Mouse (Mus musculus) adrenal gland, postnatal 14 days (tissue): ENCODE data around the gene Zfp964. TPM values are rescaled to one million over a fixed set of nuclear protein-coding genes. Genes with fewer than 3 reads are reported as not detected.
"Not testable (repeated sequence)": the region's sequence is repeated elsewhere in the genome, so short reads cannot be mapped to it uniquely, and the experiment has no call there.

Experiments
- DNase-seq: peaks from one replicate; pipeline ENCODE4 v3.0.0; 2021; ENCODE audit warnings: mixed read lengths
- long read RNA-seq, 2 experiments: library from polyadenylated mRNA; stranded (forward); transcript quantifications; one replicate each; pipeline ENCODE4 v2.0.0; 2021
- total RNA-seq: library from RNA; stranded (reverse); gene quantifications from 2 replicates; pipeline ENCODE4 v1.2.3, GENCODE M21; 2021

The Zfp964 gene
- total RNA-seq = 2.0 and 2.4 TPM in 2 replicates
- long read RNA-seq, experiment 1, full-length matches to known transcripts = 3 of 3 reads
- long read RNA-seq, experiment 1, partial matches to known transcripts = 0 of 3 reads
- long read RNA-seq, experiment 1, other reads (novel, unspliced or antisense) = 0 of 3 reads
- long read RNA-seq, experiment 2, full-length matches to known transcripts = 1 of 1 reads
- long read RNA-seq, experiment 2, partial matches to known transcripts = 0 of 1 reads
- long read RNA-seq, experiment 2, other reads (novel, unspliced or antisense) = 0 of 1 reads

DNA sequence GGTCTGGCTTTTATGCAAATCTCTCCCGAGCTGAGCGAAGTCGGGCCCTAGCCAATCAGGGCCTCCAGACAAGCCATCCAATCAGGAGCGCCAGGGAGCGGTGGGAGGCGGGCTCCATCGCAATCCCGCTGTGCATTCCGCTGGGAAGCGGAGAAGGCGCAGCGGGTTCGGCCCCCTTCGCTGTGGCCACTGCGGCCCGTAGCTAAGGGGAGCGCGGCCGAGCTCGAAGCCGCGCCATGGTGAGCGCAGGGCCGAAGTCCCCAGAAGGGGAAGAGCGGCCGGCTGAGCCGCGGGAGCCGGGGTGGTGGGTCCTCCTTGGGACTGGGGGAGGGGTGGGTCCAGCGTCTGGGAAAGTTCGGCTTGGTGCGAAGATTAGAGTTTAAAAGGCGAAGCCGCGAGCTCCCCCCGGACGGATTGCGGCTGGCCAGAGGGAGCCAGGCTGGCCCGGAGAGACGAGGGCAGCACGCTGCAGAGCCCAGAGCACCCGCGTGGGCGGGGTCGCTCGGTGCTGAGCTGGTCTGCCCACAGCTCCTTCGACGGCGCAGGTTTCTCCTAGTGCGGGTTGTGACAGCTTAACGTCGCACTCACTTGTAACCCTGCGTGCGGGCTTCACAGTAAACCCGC is at the start of gene Zfp964:
TSS of gene Zfp964 (plus strand) at position 122 of the 624 bp plus-strand sequence.
- peak; percentile 94 for DNase-seq

DNA sequence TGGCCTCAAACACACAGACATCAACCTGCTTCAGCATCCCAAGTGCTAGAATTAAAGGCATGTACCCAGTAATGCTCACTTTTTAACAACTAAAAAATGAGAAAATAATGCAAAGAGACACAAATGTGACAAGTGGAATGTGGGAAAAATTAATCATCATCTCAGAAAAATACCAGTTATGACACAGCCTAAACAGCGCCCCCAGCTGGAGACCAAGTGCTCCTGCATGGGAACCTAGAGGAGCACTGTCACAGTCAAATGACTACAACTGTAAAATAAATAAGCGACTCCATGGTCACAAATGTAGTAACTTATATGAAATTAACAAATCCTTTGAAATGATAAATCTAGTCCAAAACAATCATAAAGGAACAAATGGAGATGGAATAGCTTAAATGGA is 39.6 kb upstream of the Zfp964 start:
- peak; percentile 17 for DNase-seq

DNA sequence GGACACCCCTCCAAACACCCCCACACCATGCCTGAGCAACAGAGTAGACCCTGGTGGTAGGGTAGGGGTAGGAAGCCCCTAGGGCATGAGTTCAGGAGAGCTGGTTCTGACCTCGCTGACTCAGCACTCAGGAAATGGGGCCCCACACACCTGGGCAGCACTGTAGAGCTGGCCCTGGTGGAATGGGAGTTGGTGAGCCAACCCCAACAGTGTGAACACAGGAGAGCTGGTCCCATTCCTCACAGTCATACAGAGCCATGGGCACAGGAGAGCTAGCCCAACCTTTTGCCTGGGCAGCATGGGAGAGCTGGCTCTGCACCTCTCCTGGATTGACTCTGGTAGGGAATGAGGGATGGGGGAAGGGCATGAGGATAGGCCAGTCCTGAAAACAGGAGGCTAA is 36.2 kb upstream of the Zfp964 start:
- DNase-seq = no peak

DNA sequence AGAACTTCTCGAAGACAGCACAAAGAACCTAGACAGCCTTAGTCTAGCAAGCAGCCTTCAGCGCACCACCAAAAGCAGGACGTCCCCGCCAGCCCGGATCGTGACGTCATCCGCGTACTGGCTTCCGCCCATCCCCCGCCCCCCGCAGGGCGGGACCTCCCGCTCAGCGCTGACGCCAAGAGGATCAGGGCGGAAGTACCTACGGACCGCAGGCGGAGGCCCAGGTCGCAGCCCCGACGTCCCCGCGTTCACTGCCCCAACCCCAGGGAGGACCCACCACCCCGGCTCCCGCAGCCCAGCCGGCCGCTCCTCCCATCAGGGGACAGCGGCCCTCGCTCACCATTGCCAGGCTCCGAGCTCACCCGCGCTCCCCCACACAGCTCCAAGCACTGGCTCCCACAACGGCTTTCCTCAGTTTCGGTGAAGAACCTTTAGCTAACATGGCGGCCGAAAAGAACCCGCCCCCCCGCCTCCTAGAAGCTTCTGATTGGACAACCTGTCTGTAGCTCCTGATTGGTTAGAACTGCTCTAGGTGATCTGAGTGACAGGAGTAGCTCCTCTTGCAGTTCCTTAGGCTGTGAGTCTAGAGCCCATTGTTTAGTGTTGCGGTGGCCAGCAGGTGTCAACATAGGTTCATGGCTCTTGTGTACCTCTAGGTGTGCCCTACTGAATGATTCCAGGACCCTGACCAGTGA is 29.0 kb upstream of the Zfp964 start, which contains the start of gene Zfp868:
TSS of gene Zfp868 (minus strand) at position 454 of the 695 bp plus-strand sequence.
- peak; percentile 99 for DNase-seq

DNA sequence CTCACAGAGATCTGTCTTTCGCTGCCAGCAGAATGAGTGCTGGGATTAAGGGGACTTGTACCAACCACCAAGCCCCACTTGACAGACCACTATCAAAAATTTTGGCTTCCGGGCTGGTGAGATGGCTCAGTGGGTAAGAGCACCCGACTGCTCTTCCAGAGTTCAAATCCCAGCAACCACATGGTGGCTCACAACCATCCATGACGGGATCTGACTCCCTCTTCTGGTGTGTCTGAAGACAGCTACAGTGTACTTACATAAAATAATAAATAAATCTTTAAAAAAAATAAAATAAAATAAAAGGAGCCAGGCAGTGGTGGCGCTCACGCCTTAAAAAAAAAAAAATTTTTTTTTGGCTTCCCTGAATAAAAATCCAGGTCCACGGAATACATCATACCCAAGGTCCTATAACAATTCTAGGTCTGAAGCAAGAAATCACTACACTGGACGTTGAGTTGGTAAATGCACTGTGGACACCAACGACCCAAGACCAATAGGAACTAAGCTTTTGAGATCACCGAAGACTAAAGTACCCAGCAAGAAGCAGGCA is 396 bp upstream of the Zfp964 start:
- no peak for DNase-seq

DNA sequence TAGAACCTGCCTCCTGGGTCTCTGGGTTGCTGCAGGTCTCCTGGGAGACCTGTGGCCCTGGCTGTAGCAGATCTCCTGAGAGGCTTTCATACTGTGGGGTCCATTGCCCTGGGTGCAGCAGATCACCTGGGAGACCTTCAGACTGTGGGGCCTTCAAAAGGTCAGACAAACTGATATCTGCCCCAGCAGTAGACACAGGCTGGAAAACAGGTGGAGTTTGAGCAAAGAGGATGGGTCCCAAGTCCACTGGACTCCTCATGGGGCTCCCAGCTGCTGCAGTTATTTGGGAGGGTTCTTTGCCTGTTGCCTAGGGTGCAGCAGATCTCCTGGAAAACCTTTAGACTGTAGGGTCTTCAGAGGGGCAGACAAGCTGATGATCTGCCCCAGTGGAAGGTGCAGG is 7.0 kb downstream of the Zfp964 start:
- DNase-seq = no peak

DNA sequence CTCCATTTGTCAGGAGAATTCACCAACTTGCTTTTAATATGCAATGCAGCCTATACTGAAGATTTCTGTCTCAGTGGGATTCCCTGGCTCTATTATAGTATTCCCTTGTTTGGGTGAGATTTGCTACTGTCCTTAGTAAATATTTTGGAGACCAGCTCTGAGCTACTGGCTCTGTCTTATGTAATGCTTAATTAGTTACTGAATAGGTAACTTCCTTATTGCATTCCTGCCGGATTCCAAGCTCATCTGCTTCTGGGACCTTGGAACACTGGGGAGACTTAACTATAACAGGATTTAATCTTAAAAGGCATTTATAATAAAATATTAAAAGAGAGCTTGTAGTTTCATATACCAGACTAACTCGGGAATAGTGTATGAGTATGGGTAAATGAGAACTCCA is 10.8 kb downstream of the Zfp964 start:
- DNase-seq = not testable (repeated sequence)

DNA sequence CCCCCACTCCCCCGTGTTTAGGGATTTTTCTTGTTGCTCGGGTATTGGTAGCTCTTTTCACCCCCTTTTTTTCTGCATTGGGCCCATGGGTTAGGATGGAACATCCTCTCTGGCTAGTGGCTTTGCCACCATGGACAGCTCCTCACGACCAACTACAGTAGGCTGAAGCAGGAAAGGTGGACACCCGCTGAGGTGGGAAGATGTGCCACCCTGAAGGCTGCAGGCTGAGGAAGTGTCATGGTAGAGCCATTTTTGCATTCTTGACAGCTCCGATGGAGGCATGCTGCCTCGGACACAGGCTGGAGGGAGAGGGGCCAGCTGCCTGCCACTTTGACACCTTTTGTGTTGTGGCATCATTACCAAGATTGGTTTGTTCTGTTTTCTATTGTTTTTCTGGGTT is 47.5 kb downstream of the Zfp964 start:
- no peak for DNase-seq

DNA sequence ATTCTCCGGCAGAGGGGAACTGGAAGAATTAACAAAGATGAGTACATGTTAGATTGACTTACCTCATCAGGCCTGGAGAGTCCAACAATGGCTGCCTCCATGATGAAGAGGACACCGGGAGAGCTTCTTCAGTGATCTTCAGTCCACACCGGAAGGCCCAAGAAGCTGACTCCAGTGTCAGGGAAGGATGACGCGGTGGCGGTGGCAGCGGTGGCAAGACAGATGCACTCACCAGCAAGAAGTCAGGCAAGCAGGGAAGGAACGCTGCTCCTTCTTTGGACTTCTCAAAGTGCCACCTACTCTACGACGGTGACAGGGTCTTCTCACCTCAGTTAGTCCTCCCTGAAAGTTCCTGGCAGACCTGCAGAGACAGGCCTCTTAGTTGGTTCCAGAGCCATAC is 56.3 kb downstream of the Zfp964 start, which contains the start of gene Zfp869:
TSS of gene Zfp869 (minus strand) at position 101 of the 400 bp plus-strand sequence.
- not testable (repeated sequence) for DNase-seq

DNA sequence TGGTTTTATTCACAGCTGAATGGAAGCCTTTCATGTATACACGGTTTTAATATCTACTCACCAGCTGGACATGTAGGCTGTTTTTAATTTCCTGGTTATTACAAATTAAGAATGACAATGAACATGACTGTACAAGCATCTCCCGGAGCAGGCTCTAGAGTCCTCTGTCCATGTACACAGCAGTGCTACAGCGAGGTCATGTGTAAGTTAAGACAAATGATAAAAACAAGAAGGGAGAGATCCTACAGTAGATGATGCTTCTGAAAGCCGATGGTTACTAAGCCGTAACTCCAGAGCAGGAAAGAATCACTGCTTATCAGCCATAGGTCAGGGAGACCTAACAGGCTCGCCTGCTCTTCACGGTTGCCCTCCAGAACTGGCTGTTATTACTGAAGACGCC is 59.2 kb downstream of the Zfp964 start:
- no peak for DNase-seq

DNA sequence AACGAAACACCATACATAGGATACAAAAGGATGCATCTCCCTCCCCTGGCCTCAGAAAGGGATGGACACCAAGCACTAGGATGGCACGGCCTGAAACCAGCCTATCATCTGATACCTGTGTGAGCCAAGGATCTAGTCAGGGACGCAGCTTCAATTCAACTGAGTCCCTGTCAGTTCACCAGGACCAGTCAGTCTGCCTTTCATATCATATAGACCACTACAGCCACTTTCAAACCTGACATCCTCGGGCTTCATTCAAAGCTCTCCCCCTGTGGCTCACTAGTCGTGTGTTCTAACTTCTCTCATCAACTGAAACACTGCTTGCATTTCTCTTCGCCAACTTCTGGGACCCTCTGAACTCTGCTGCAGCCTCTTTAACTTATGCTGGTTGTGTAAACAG is 61.1 kb downstream of the Zfp964 start:
- no peak for DNase-seq

Other genes starting within 250 kb of the Zfp964 start
- not detected in 2 replicates for gene Gm9495, start 200.9 kb upstream of the Zfp964 start, total RNA-seq
- not detected in 2 replicates for gene Gm7697, start 131.5 kb upstream of the Zfp964 start, total RNA-seq
- 12.3 and 13.6 TPM in 2 replicates for gene Zfp868, start 28.9 kb upstream of the Zfp964 start, total RNA-seq
- 17.6 and 21.5 TPM in 2 replicates for gene Zfp869, start 56.2 kb downstream of the Zfp964 start, total RNA-seq
- gene Zfp963, start 95.5 kb downstream of the Zfp964 start, total RNA-seq = 2.8 and 3.9 TPM in 2 replicates
- 0.63 and 4.2 TPM in 2 replicates for gene Gm20422, start 120.4 kb downstream of the Zfp964 start, total RNA-seq
- 34.8 and 36.3 TPM in 2 replicates for gene Atp13a1, start 136.7 kb downstream of the Zfp964 start, total RNA-seq
- gene Zfp866, start 136.7 kb downstream of the Zfp964 start, total RNA-seq = 21.6 and 26.2 TPM in 2 replicates
- gene Gmip, start 154.2 kb downstream of the Zfp964 start, total RNA-seq = 9.1 and 19.4 TPM in 2 replicates
- 1.1 and 1.3 TPM in 2 replicates for gene Lpar2, start 167.9 kb downstream of the Zfp964 start, total RNA-seq
- 1.3 and 1.8 TPM in 2 replicates for gene Pbx4, start 178.0 kb downstream of the Zfp964 start, total RNA-seq
- 0.07 and 0.15 TPM in 2 replicates for gene Cilp2, start 233.2 kb downstream of the Zfp964 start, total RNA-seq
- gene Tssk6, start 247.7 kb downstream of the Zfp964 start, total RNA-seq = 0.83 and 0.85 TPM in 2 replicates
- 239 and 250 TPM in 2 replicates for gene Ndufa13, start 248.1 kb downstream of the Zfp964 start, total RNA-seq
- gene Yjefn3, start 248.2 kb downstream of the Zfp964 start, total RNA-seq = 5.7 and 6.7 TPM in 2 replicates